Comparison of ENCODE assay signal across 8 mouse cellular contexts in genomic region chrX:153155322-153155721, GRCm38 (mm10). TPM values are rescaled to one million over a fixed set of nuclear protein-coding genes. Genes with fewer than 3 reads are reported as not detected.
DNase-seq lines count a peak whose midpoint lies in the region; ATAC-seq and TF ChIP-seq lines count a peak whose summit lies in the region.

No protein-coding gene starts in this region.

- H3K4me3 ChIP-seq in heart, postnatal 0 days (ENCODE audit: low read depth, low read length) = no peak overlapping the region
- H3K4me3 ChIP-seq in heart, embryonic 12.5 days = no peak overlapping the region
- no peak overlapping the region for H3K4me3 ChIP-seq in embryonic facial prominence, embryonic 14.5 days (ENCODE audit: low read depth, low read length)
- H3K4me3 ChIP-seq in forebrain, embryonic 16.5 days (replicated peaks; ENCODE audit: low read length) = no peak overlapping the region

- H3K4me2 ChIP-seq in heart, postnatal 0 days (ENCODE audit: low read depth, low read length) = no peak overlapping the region
- H3K4me2 ChIP-seq in heart, embryonic 12.5 days = no peak overlapping the region
- no peak overlapping the region for H3K4me2 ChIP-seq in embryonic facial prominence, embryonic 14.5 days (ENCODE audit: low read depth, low read length)
- no peak overlapping the region for H3K4me2 ChIP-seq in forebrain, embryonic 16.5 days (ENCODE audit: low read length)

- WGBS in heart, postnatal 0 days = 50% methylated on average over 3 of the region's 3 CpGs
- WGBS in heart, embryonic 12.5 days = 46% methylated on average over 3 of the region's 3 CpGs
- WGBS in embryonic facial prominence, embryonic 14.5 days = 49% methylated on average over 3 of the region's 3 CpGs
- 46% methylated on average over 3 of the region's 3 CpGs for WGBS in forebrain, embryonic 16.5 days

- no peak for DNase-seq in heart, postnatal 0 days (ENCODE audit: low spot score)
- peak; percentile 12 for DNase-seq in ovary, postnatal 36 days (ENCODE audit: low spot score)
- DNase-seq in ovary, postnatal 10 days (ENCODE audit: low spot score) = no peak
- DNase-seq in adrenal gland, adult 8-10 months = peak; percentile 6
- DNase-seq in embryonic facial prominence, embryonic 14.5 days (ENCODE audit: low spot score) = peak; percentile 4

- no peaks in the 10 kb centered on the region for H3K36me3 ChIP-seq in heart, postnatal 0 days (replicated peaks; ENCODE audit: control insufficient read depth, insufficient read depth, low read length)
- no peaks in the 10 kb centered on the region for H3K36me3 ChIP-seq in heart, embryonic 12.5 days
- no peaks in the 10 kb centered on the region for H3K36me3 ChIP-seq in embryonic facial prominence, embryonic 14.5 days (ENCODE audit: control insufficient read depth, insufficient read depth, low read length)
- no peaks in the 10 kb centered on the region for H3K36me3 ChIP-seq in forebrain, embryonic 16.5 days (ENCODE audit: control insufficient read depth, insufficient read depth)

- peak; percentile 46 for TF ChIP-seq CTCF in heart, postnatal 0 days (IDR thresholded peaks at IDR 0.05; ENCODE audit: low read depth)

- ATAC-seq in heart, postnatal 0 days (ENCODE audit: insufficient read depth, low read depth) = no peak
- no peak for ATAC-seq in heart, embryonic 12.5 days (ENCODE audit: insufficient number of reproducible peaks, low FRiP score)
- no peak for ATAC-seq in embryonic facial prominence, embryonic 14.5 days (ENCODE audit: low read depth)
- peak; percentile 82 for ATAC-seq in megakaryocyte progenitor cell, adult 5-6 weeks (replicated peaks; ENCODE audit: poor library complexity)
- no peak for ATAC-seq in forebrain, embryonic 16.5 days

- H3K4me1 ChIP-seq in heart, postnatal 0 days (ENCODE audit: control insufficient read depth, insufficient read depth) = no peaks in the 10 kb centered on the region
- no peaks in the 10 kb centered on the region for H3K4me1 ChIP-seq in heart, embryonic 12.5 days (replicated peaks)
- H3K4me1 ChIP-seq in embryonic facial prominence, embryonic 14.5 days (ENCODE audit: control insufficient read depth, insufficient read depth, low read length) = no peaks in the 10 kb centered on the region
- H3K4me1 ChIP-seq in forebrain, embryonic 16.5 days (replicated peaks; ENCODE audit: control insufficient read depth, insufficient read depth, low read length) = no peaks in the 10 kb centered on the region

- H3K9me3 ChIP-seq in heart, postnatal 0 days (replicated peaks; ENCODE audit: control insufficient read depth, low read length) = no peaks in the 10 kb centered on the region
- no peaks in the 10 kb centered on the region for H3K9me3 ChIP-seq in heart, embryonic 12.5 days (replicated peaks)
- no peaks in the 10 kb centered on the region for H3K9me3 ChIP-seq in embryonic facial prominence, embryonic 14.5 days (ENCODE audit: control insufficient read depth, low read length)
- H3K9me3 ChIP-seq in forebrain, embryonic 16.5 days (ENCODE audit: control insufficient read depth, low read length) = no peaks in the 10 kb centered on the region

- no peak overlapping the region for H3K9ac ChIP-seq in heart, postnatal 0 days (replicated peaks; ENCODE audit: low read depth, low read length)
- H3K9ac ChIP-seq in heart, embryonic 12.5 days = no peak overlapping the region
- no peak overlapping the region for H3K9ac ChIP-seq in embryonic facial prominence, embryonic 14.5 days (ENCODE audit: low read depth, low read length)
- no peak overlapping the region for H3K9ac ChIP-seq in forebrain, embryonic 16.5 days (replicated peaks; ENCODE audit: low read depth, low read length)

- TF ChIP-seq EP300 in heart, postnatal 0 days (IDR thresholded peaks at IDR 0.05; ENCODE audit: low read depth) = no peak

- H3K27me3 ChIP-seq in heart, postnatal 0 days (ENCODE audit: control insufficient read depth, insufficient read depth, low read length) = no peaks in the 10 kb centered on the region
- no peaks in the 10 kb centered on the region for H3K27me3 ChIP-seq in heart, embryonic 12.5 days (replicated peaks)
- no peaks in the 10 kb centered on the region for H3K27me3 ChIP-seq in embryonic facial prominence, embryonic 14.5 days (replicated peaks; ENCODE audit: control insufficient read depth, insufficient read depth, low read length)
- no peaks in the 10 kb centered on the region for H3K27me3 ChIP-seq in forebrain, embryonic 16.5 days (replicated peaks; ENCODE audit: control insufficient read depth, insufficient read depth, low read length)

- H3K27ac ChIP-seq in heart, postnatal 0 days (ENCODE audit: low read depth) = no peak overlapping the region
- no peak overlapping the region for H3K27ac ChIP-seq in heart, embryonic 12.5 days (ENCODE audit: poor library complexity, severe bottlenecking)
- no peak overlapping the region for H3K27ac ChIP-seq in embryonic facial prominence, embryonic 14.5 days (replicated peaks; ENCODE audit: low read depth, low read length)
- H3K27ac ChIP-seq in forebrain, embryonic 16.5 days (ENCODE audit: low read length) = no peak overlapping the region

RNA-seq across cellular contexts. Expression of gene Rragb, which starts 15.5 kb away (rescaled TPM):
- 0.08 and 8.6 TPM in 2 replicates for total RNA-seq in heart, postnatal 0 days (2014; rRNA removed; ENCODE audit: low replicate concordance)
- 0.56 and 0.60 TPM in 2 replicates for polyA plus RNA-seq in heart, postnatal 0 days (2015; fragmentation: Nextera tagmentation; extraction: Ambion mirVana)
- polyA plus RNA-seq in heart, embryonic 12.5 days (2016; fragmentation: Nextera tagmentation; extraction: Ambion mirVana) = 2.2 and 2.3 TPM in 2 replicates
- total RNA-seq in adrenal gland, adult 8-10 months (2022) = 10 to 100 TPM; 13.6 to 17.2 (median 15.7) TPM
- polyA plus RNA-seq in embryonic facial prominence, embryonic 14.5 days (2014; fragmentation: Nextera tagmentation; extraction: Ambion mirVana) = 1.4 and 2.0 TPM in 2 replicates
- 4.6 and 7.0 TPM in 2 replicates for total RNA-seq in megakaryocyte progenitor cell, adult 5-6 weeks (2015)
- 6.9 and 9.4 TPM in 2 replicates for total RNA-seq in megakaryocyte progenitor cell, adult 5-6 weeks (2017)
- 6.3 and 6.9 TPM in 2 replicates for polyA plus RNA-seq in forebrain, embryonic 16.5 days (2015; fragmentation: Nextera tagmentation; extraction: Ambion mirVana)

RNA-seq across cellular contexts. Expression of gene Foxr2, which starts 36.7 kb away (rescaled TPM):
- not detected in 2 replicates for total RNA-seq in heart, postnatal 0 days (2014; rRNA removed; ENCODE audit: low replicate concordance)
- polyA plus RNA-seq in heart, postnatal 0 days (2015; fragmentation: Nextera tagmentation; extraction: Ambion mirVana) = not detected in 2 replicates
- polyA plus RNA-seq in heart, embryonic 12.5 days (2016; fragmentation: Nextera tagmentation; extraction: Ambion mirVana) = not detected in 2 replicates
- under 1 TPM in 2 of 4 experiments, not detected in 2; 0.07 to 0.12 TPM for total RNA-seq in adrenal gland, adult 8-10 months (2022)
- polyA plus RNA-seq in embryonic facial prominence, embryonic 14.5 days (2014; fragmentation: Nextera tagmentation; extraction: Ambion mirVana) = not detected in 2 replicates
- not detected in 2 replicates for total RNA-seq in megakaryocyte progenitor cell, adult 5-6 weeks (2015)
- not detected in 2 replicates for total RNA-seq in megakaryocyte progenitor cell, adult 5-6 weeks (2017)
- 0.51 and 0.68 TPM in 2 replicates for polyA plus RNA-seq in forebrain, embryonic 16.5 days (2015; fragmentation: Nextera tagmentation; extraction: Ambion mirVana)

Comparison
In these comparisons a context has a peak if more than half of its experiments do, and no peak if none do; other contexts are left out.
1. DNase-seq: peak in ovary, postnatal 36 days (single experiment), adrenal gland, adult 8-10 months (single experiment) and embryonic facial prominence, embryonic 14.5 days (single experiment); none in heart, postnatal 0 days (single experiment) and ovary, postnatal 10 days (single experiment).